Mouse (Mus musculus): ENCODE results near the gene Bdp1. TPM values are rescaled to one million over a fixed set of nuclear protein-coding genes. Genes with fewer than 3 reads are reported as not detected.

The Bdp1 gene
- 10 to 100 TPM; 93.8 to 94.1 TPM for total RNA-seq (2023)

GRCm38 (mm10) chr13:100103748-100104254 lies at the start of gene Bdp1:
Bdp1 (minus strand) TSS chr13:100104070.

GRCm38 (mm10) chr13:100124423-100125257 lies 20.8 kb upstream of the Bdp1 start, which contains the start of gene Smn1:
Smn1 (plus strand) TSS chr13:100124852.

GRCm38 (mm10) chr13:100107652-100108472 lies 4.0 kb upstream of the Bdp1 start, which contains the start of gene Serf1:
Serf1 (plus strand) TSS chr13:100108012.

GRCm38 (mm10) chr13:100014906-100015895 lies 88.7 kb downstream of the Bdp1 start, which contains the start of gene Mccc2:
Mccc2 (minus strand) TSS chr13:100015639.

Other genes starting within 250 kb of the Bdp1 start
- gene Cartpt, start 203.0 kb downstream of the Bdp1 start, total RNA-seq (2023), result not detected
- 10 to 100 TPM; 15.3 to 21.3 TPM for gene Mccc2, start 88.4 kb downstream of the Bdp1 start, total RNA-seq (2023)
- gene Serf1, start 3.9 kb upstream of the Bdp1 start, total RNA-seq (2023), result 1 to 10 TPM; 1.7 to 5.3 TPM
- 10 to 100 TPM; 72.5 to 86.6 TPM for gene Smn1, start 20.8 kb upstream of the Bdp1 start, total RNA-seq (2023)
- gene Naip2, start 98.0 kb upstream of the Bdp1 start, total RNA-seq (2023), result 1 to 10 TPM; 3.4 to 4.4 TPM
- 1 to 10 TPM; 5.1 to 6.5 TPM for gene Naip5, start 142.3 kb upstream of the Bdp1 start, total RNA-seq (2023)
- gene Naip6, start 213.6 kb upstream of the Bdp1 start, total RNA-seq (2023), result 1 to 10 TPM; 2.7 to 3.8 TPM